22 mouse cellular contexts compared by ENCODE assay signal in the genomic region with DNA sequence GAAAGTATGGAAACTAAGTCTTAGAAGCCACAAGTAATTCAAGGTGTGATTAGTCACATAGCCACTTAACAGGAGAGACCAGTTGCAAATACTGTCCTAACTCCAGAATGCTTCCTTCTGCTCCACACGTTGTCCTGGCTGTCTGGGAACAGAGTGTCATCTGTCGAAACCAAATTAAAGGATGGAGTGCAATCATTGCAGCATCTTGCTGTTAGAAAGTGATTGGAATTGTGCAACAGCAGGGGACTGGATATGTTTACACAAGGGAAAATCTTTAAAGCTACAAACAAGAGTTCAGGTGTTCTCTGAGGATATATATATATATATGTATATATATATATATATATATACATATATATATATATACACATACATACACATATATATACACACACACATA. TPM values are rescaled to one million over a fixed set of nuclear protein-coding genes. Genes with fewer than 3 reads are reported as not detected.
A peak's percentile ranks its signal among the peaks of the same experiment; 100 is the strongest.
DNase-seq lines count a peak whose midpoint lies in the region; ATAC-seq and TF ChIP-seq lines count a peak whose summit lies in the region.
"Had no signal": no experiment of that assay in that cellular context is flagged by ENCODE, and none has a peak within 500 bp of the region (broad histone marks: within the 10 kb centered on the region; RNA-seq: fewer than 3 reads in every experiment).

No protein-coding gene starts in this region.

- 63% methylated on average over 2 of the region's 2 CpGs for WGBS in heart, embryonic 12.5 days
- WGBS in liver, adult 2 months = 19% methylated on average over 2 of the region's 2 CpGs
- 69% methylated on average over 2 of the region's 2 CpGs for WGBS in liver, embryonic 11.5 days
- 34% methylated on average over 2 of the region's 2 CpGs for WGBS in liver, postnatal 0 days (ENCODE audit: insufficient replicate concordance)
- WGBS in midbrain, embryonic 11.5 days = 71% methylated on average over 2 of the region's 2 CpGs
- WGBS in midbrain, embryonic 13.5 days = 72% methylated on average over 2 of the region's 2 CpGs

- TF ChIP-seq EP300 in liver, postnatal 0 days (IDR thresholded peaks at IDR 0.05; ENCODE audit: low read depth) = no peak

- no peaks in the 10 kb centered on the region for H3K36me3 ChIP-seq in heart, embryonic 12.5 days
- H3K36me3 ChIP-seq in liver, adult 2 months (ENCODE audit: control insufficient read depth, insufficient read depth, low read length) = no peaks in the 10 kb centered on the region
- no peaks in the 10 kb centered on the region for H3K36me3 ChIP-seq in liver, embryonic 11.5 days (ENCODE audit: control insufficient read depth, insufficient read depth, low read length)
- no peaks in the 10 kb centered on the region for H3K36me3 ChIP-seq in liver, postnatal 0 days (replicated peaks; ENCODE audit: insufficient read depth, low read length)
- H3K36me3 ChIP-seq in midbrain, embryonic 11.5 days (ENCODE audit: control insufficient read depth, insufficient read depth, low read length) = no peaks in the 10 kb centered on the region
- no peaks in the 10 kb centered on the region for H3K36me3 ChIP-seq in midbrain, embryonic 13.5 days
- H3K36me3 ChIP-seq: G1E had no signal

- no peak overlapping the region for H3K4me2 ChIP-seq in heart, embryonic 12.5 days
- no peak overlapping the region for H3K4me2 ChIP-seq in liver, embryonic 11.5 days
- no peak overlapping the region for H3K4me2 ChIP-seq in liver, postnatal 0 days (ENCODE audit: low read depth, low read length)
- no peak overlapping the region for H3K4me2 ChIP-seq in midbrain, embryonic 11.5 days
- no peak overlapping the region for H3K4me2 ChIP-seq in midbrain, embryonic 13.5 days (replicated peaks)

- H3K4me3 ChIP-seq in heart, embryonic 12.5 days = no peak overlapping the region
- H3K4me3 ChIP-seq in liver, adult 2 months (ENCODE audit: insufficient read depth, low read depth, low read length) = no peak overlapping the region
- H3K4me3 ChIP-seq in liver, embryonic 11.5 days (ENCODE audit: low read depth, low read length) = no peak overlapping the region
- H3K4me3 ChIP-seq in liver, postnatal 0 days (ENCODE audit: low read depth, low read length) = no peak overlapping the region
- H3K4me3 ChIP-seq in midbrain, embryonic 11.5 days (ENCODE audit: low read depth, low read length) = no peak overlapping the region
- H3K4me3 ChIP-seq in midbrain, embryonic 13.5 days (replicated peaks) = no peak overlapping the region

- peak; percentile 25 for DNase-seq in heart, adult 11 months
- DNase-seq in liver, adult 2 months (ENCODE audit: extremely low read depth, low read depth, low spot score) = peak; percentile 62
- no peak for DNase-seq in liver, embryonic 11.5 days (ENCODE audit: low spot score)
- DNase-seq in liver, postnatal 0 days = no peak
- DNase-seq in liver = no peak
- DNase-seq in midbrain, embryonic 11.5 days (ENCODE audit: low spot score, missing footprints) = peak; percentile 54
- DNase-seq: adrenal gland, adult 2 months; adrenal gland, adult 8-10 months; adrenal gland, postnatal 10 days; adrenal gland, postnatal 14 days; adrenal gland, postnatal 25 days; adrenal gland, postnatal 36 days; B cell, adult 2 months; cerebellum, adult 11 months; cerebellum, adult 11-12 months had no signal

- H3K27ac ChIP-seq in heart, embryonic 12.5 days (ENCODE audit: poor library complexity, severe bottlenecking) = no peak overlapping the region
- H3K27ac ChIP-seq in liver, adult 2 months (replicated peaks; ENCODE audit: insufficient read depth, low read depth, low read length) = no peak overlapping the region
- no peak overlapping the region for H3K27ac ChIP-seq in liver, embryonic 11.5 days (ENCODE audit: low read depth, low read length)
- H3K27ac ChIP-seq in liver, postnatal 0 days (ENCODE audit: low read depth) = no peak overlapping the region
- H3K27ac ChIP-seq in midbrain, embryonic 11.5 days (ENCODE audit: low read depth, low read length) = no peak overlapping the region
- H3K27ac ChIP-seq in midbrain, embryonic 13.5 days = no peak overlapping the region

- no peaks in the 10 kb centered on the region for H3K9me3 ChIP-seq in heart, embryonic 12.5 days (replicated peaks)
- no peaks in the 10 kb centered on the region for H3K9me3 ChIP-seq in liver, embryonic 11.5 days (ENCODE audit: control insufficient read depth, low read length)
- H3K9me3 ChIP-seq in liver, postnatal 0 days (ENCODE audit: low read length) = no peaks in the 10 kb centered on the region
- no peaks in the 10 kb centered on the region for H3K9me3 ChIP-seq in midbrain, embryonic 11.5 days (ENCODE audit: control insufficient read depth, low read length)
- H3K9me3 ChIP-seq in midbrain, embryonic 13.5 days = no peaks in the 10 kb centered on the region
- H3K9me3 ChIP-seq: G1E had no signal

- H3K9ac ChIP-seq in heart, embryonic 12.5 days = no peak overlapping the region
- H3K9ac ChIP-seq in liver, adult 2 months (ENCODE audit: low read depth, low read length) = no peak overlapping the region
- no peak overlapping the region for H3K9ac ChIP-seq in liver, embryonic 11.5 days (ENCODE audit: low read depth, low read length)
- H3K9ac ChIP-seq in liver, postnatal 0 days (replicated peaks) = no peak overlapping the region
- H3K9ac ChIP-seq in midbrain, embryonic 11.5 days (ENCODE audit: low read length) = no peak overlapping the region
- no peak overlapping the region for H3K9ac ChIP-seq in midbrain, embryonic 13.5 days (replicated peaks)

- no peaks in the 10 kb centered on the region for H3K79me2 ChIP-seq in liver, adult 2 months (ENCODE audit: control insufficient read depth, insufficient read depth, low read length)

- TF ChIP-seq CTCF in liver, adult 2 months (IDR thresholded peaks at IDR 0.05; ENCODE audit: low read depth, low read length) = no peak
- TF ChIP-seq CTCF in liver, postnatal 0 days (IDR thresholded peaks at IDR 0.05; ENCODE audit: low read depth) = no peak

- TF ChIP-seq POLR2A in liver, adult 2 months (IDR thresholded peaks at IDR 0.05; ENCODE audit: extremely low read depth, insufficient read depth, low read length) = no peak

- no peak for ATAC-seq in heart, embryonic 12.5 days (ENCODE audit: insufficient number of reproducible peaks, low FRiP score)
- ATAC-seq in liver, embryonic 11.5 days (replicated peaks; ENCODE audit: low FRiP score) = no peak
- ATAC-seq in liver, postnatal 0 days = peak; percentile 73
- ATAC-seq in midbrain, embryonic 11.5 days (ENCODE audit: low FRiP score) = no peak
- ATAC-seq in midbrain, embryonic 13.5 days = no peak
- ATAC-seq: activated CD4-positive, CD25-positive, alpha-beta regulatory T cell, adult 4 months; CD4-positive, CD25-positive, alpha-beta regulatory T cell, adult 4 months; Patski had no signal

- no peaks in the 10 kb centered on the region for H3K4me1 ChIP-seq in heart, embryonic 12.5 days (replicated peaks)
- H3K4me1 ChIP-seq in liver, adult 2 months (ENCODE audit: control insufficient read depth, insufficient read depth, low read length) = peaks cover 2% of the 10 kb centered on the region; the same call in 1 of the 2 replicates
- H3K4me1 ChIP-seq in liver, embryonic 11.5 days (replicated peaks; ENCODE audit: control insufficient read depth, insufficient read depth, low read length) = no peaks in the 10 kb centered on the region
- H3K4me1 ChIP-seq in liver, postnatal 0 days (ENCODE audit: insufficient read depth) = no peaks in the 10 kb centered on the region
- no peaks in the 10 kb centered on the region for H3K4me1 ChIP-seq in midbrain, embryonic 11.5 days (ENCODE audit: control insufficient read depth, insufficient read depth, low read length)
- no peaks in the 10 kb centered on the region for H3K4me1 ChIP-seq in midbrain, embryonic 13.5 days (replicated peaks)

- no peaks in the 10 kb centered on the region for H3K27me3 ChIP-seq in heart, embryonic 12.5 days (replicated peaks)
- no peaks in the 10 kb centered on the region for H3K27me3 ChIP-seq in liver, adult 2 months (ENCODE audit: control insufficient read depth, insufficient read depth, low read length)
- H3K27me3 ChIP-seq in liver, embryonic 11.5 days (replicated peaks; ENCODE audit: control insufficient read depth, insufficient read depth, low read length) = no peaks in the 10 kb centered on the region
- H3K27me3 ChIP-seq in liver, postnatal 0 days (ENCODE audit: insufficient read depth, low read length) = no peaks in the 10 kb centered on the region
- H3K27me3 ChIP-seq in midbrain, embryonic 11.5 days (ENCODE audit: control insufficient read depth, insufficient read depth, low read length) = no peaks in the 10 kb centered on the region
- H3K27me3 ChIP-seq in midbrain, embryonic 13.5 days = no peaks in the 10 kb centered on the region
- H3K27me3 ChIP-seq: CH12.LX, Patski had no signal

RNA-seq across cellular contexts. Expression of gene Rab30, which starts 9.0 kb away (rescaled TPM):
- polyA plus RNA-seq in heart, embryonic 12.5 days (2016; fragmentation: Nextera tagmentation; extraction: Ambion mirVana) = 6.6 and 9.4 TPM in 2 replicates
- total RNA-seq in liver, adult 2 months (2014; rRNA removed) = 11.5 and 12.1 TPM in 2 replicates
- 2.9 and 4.5 TPM in 2 replicates for polyA plus RNA-seq in liver, adult 2 months (2012; rRNA removed)
- polyA plus RNA-seq in liver, embryonic 11.5 days (2014; fragmentation: Nextera tagmentation; extraction: Ambion mirVana) = 4.6 and 6.4 TPM in 2 replicates
- polyA plus RNA-seq in liver, postnatal 0 days (2015; fragmentation: Nextera tagmentation; extraction: Ambion mirVana) = 28.8 and 28.9 TPM in 2 replicates
- 19.4 and 20.0 TPM in 2 replicates for polyA plus RNA-seq in midbrain, embryonic 11.5 days (2014; fragmentation: Nextera tagmentation; extraction: Ambion mirVana)
- 21.6 and 22.4 TPM in 2 replicates for polyA plus RNA-seq in midbrain, embryonic 13.5 days (2015; fragmentation: Nextera tagmentation; extraction: Ambion mirVana)

Comparison
In these comparisons a context has a peak if more than half of its experiments do, and no peak if none do; other contexts are left out.
1. DNase-seq: peak in heart, adult 11 months (single experiment), liver, adult 2 months (single experiment) and midbrain, embryonic 11.5 days (single experiment); none in liver, embryonic 11.5 days (single experiment), liver, postnatal 0 days (single experiment) and liver (single experiment).